Mouse (Mus musculus) ES-E14 (cell line): ENCODE data around the gene Gramd1c.

Experiments
- HCFC1 ChIP-seq: IDR thresholded peaks from 2 replicates; pipeline ENCODE4 v1.6.1; 2012; ENCODE audit warnings: low read length, inconsistent platforms, borderline replicate concordance; ENCODE audit not compliant: insufficient read depth
- MAFK ChIP-seq: IDR thresholded peaks from 2 replicates; pipeline ENCODE4 v1.6.1; 2014; ENCODE audit warnings: mild to moderate bottlenecking, low read depth, low read length, inconsistent platforms; ENCODE audit not compliant: insufficient read depth
- ZNF384 ChIP-seq: IDR thresholded peaks from 2 replicates; pipeline ENCODE4 v1.6.1; 2012; ENCODE audit warnings: low read depth, low read length, inconsistent platforms

- TF ChIP-seq ZNF384 = no peak
- no peak for TF ChIP-seq HCFC1
- no peak for TF ChIP-seq MAFK
These were observed 24.0 kb downstream of the Gramd1c start for GRCm38 (mm10) chr16:44039112-44039511.
